Comparison of ENCODE assay signal across 34 mouse cellular contexts in the genomic region with DNA sequence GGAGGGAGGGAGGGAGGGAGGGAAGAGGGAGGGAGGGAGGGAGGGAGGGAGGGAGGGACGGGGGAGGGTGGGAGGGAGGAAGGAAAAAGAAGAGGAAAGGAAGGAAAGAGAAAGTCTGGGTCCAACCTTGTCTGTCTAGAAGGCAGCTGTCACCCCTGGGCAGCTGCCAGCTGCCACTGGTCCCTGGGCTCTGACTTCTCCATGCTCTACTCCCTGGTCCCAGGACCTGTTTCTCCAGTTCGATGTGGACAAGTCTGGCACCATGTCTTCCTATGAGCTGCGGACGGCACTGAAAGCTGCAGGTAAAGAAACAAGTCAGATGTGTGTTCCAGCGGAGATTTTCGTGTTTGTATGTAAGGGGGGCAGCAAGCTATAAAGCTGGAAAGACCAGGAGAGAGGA. TPM values are rescaled to one million over a fixed set of nuclear protein-coding genes. Genes with fewer than 3 reads are reported as not detected.
"Had no signal": no experiment of that assay in that cellular context is flagged by ENCODE, and none has a peak within 500 bp of the region (broad histone marks: within the 10 kb centered on the region; RNA-seq: fewer than 3 reads in every experiment).

No protein-coding gene starts in this region.

- DNase-seq: cerebellum, adult 2 months; cerebellum, adult 8-10 months; cerebellum, adult 9-10 months; cerebellum, adult 9-11 months; cerebellum, postnatal 10 days; cerebellum, postnatal 14 days; cerebellum, postnatal 25 days; cerebellum, postnatal 36 days; embryo, embryonic 11 days; forebrain, postnatal 0 days; gastrocnemius, adult 2 months; gastrocnemius, postnatal 10 days; gastrocnemius, postnatal 14 days; gastrocnemius, postnatal 25 days; gastrocnemius, postnatal 36 days; heart, adult 18-20 months had no signal

- H3K27me3 ChIP-seq: forebrain, embryonic 15.5 days had no signal

- H3K4me2 ChIP-seq: embryonic facial prominence, embryonic 12.5 days; embryonic facial prominence, embryonic 13.5 days; embryonic facial prominence, embryonic 15.5 days; forebrain, embryonic 12.5 days; forebrain, embryonic 13.5 days; forebrain, embryonic 15.5 days had no signal

- H3K9ac ChIP-seq: embryonic facial prominence, embryonic 12.5 days; embryonic facial prominence, embryonic 13.5 days; embryonic facial prominence, embryonic 15.5 days; forebrain, embryonic 12.5 days; forebrain, embryonic 13.5 days; forebrain, embryonic 15.5 days; forebrain, postnatal 0 days had no signal

- H3K36me3 ChIP-seq: embryonic facial prominence, embryonic 10.5 days; embryonic facial prominence, embryonic 12.5 days; embryonic facial prominence, embryonic 13.5 days; embryonic facial prominence, embryonic 15.5 days; forebrain, embryonic 10.5 days; forebrain, embryonic 12.5 days; forebrain, embryonic 15.5 days had no signal

- H3K27ac ChIP-seq: embryonic facial prominence, embryonic 10.5 days; embryonic facial prominence, embryonic 12.5 days; embryonic facial prominence, embryonic 13.5 days; embryonic facial prominence, embryonic 15.5 days; forebrain, embryonic 10.5 days; forebrain, embryonic 12.5 days; forebrain, embryonic 13.5 days; forebrain, embryonic 15.5 days; gastrocnemius, adult 2 months had no signal

- H3K4me3 ChIP-seq: embryonic facial prominence, embryonic 10.5 days; embryonic facial prominence, embryonic 12.5 days; embryonic facial prominence, embryonic 13.5 days; embryonic facial prominence, embryonic 15.5 days; erythroblast, embryonic 14.5 days; forebrain, embryonic 10.5 days; forebrain, embryonic 12.5 days; forebrain, embryonic 13.5 days; forebrain, embryonic 15.5 days; gastrocnemius, adult 2 months had no signal

RNA-seq across cellular contexts. Expression of a gene that starts 38.4 kb away (rescaled TPM):
- total RNA-seq: common myeloid progenitor, adult 5-6 weeks; forebrain, postnatal 0 days; gastrocnemius, adult 18-20 months; gastrocnemius, adult 2 months; gastrocnemius, adult 8-10 months; gastrocnemius, postnatal 10 days; gastrocnemius, postnatal 25 days; gastrocnemius, postnatal 36 days; gastrocnemius, postnatal 4 days; granulocyte monocyte progenitor cell, adult 5-6 weeks; heart, adult 18-20 months; heart, adult 8-10 months had no signal
- polyA plus RNA-seq: embryonic facial prominence, embryonic 10.5 days; embryonic facial prominence, embryonic 11.5 days; embryonic facial prominence, embryonic 12.5 days; erythroblast, embryonic 14.5 days; forebrain, embryonic 10.5 days; forebrain, embryonic 11.5 days had no signal

RNA-seq across cellular contexts. Expression of a gene that starts 44.8 kb away (rescaled TPM):
- total RNA-seq: granulocyte monocyte progenitor cell, adult 5-6 weeks had no signal
- polyA plus RNA-seq: embryonic facial prominence, embryonic 11.5 days; forebrain, embryonic 10.5 days; forebrain, embryonic 11.5 days; forebrain, embryonic 12.5 days; forebrain, embryonic 13.5 days; forebrain, embryonic 14.5 days had no signal
